Mouse (Mus musculus) ES-E14 (cell line): ENCODE measurements at regions not wholly inside any gene's neighbourhood (a gene's known extent, or its start where the extent isn't known, plus 50 kb on each side); places are given as distances from the start of the nearest gene placed in this dataset.

Experiments
- DNase-seq: peaks from one replicate; pipeline ENCODE4 v3.0.0-alpha.2; 2013; ENCODE audit warnings: low read depth, low spot score
- H3K27ac ChIP-seq: 2 replicates; pipeline ENCODE4 v1.5.1; 2012; ENCODE audit warnings: low read depth, mild to moderate bottlenecking, low read length, moderate library complexity, mixed read lengths; ENCODE audit not compliant: poor library complexity, insufficient read depth, severe bottlenecking
- H3K36me3 ChIP-seq: 2 replicates; pipeline ENCODE4 v1.6.1; 2012; ENCODE audit warnings: mild to moderate bottlenecking, low read length, moderate library complexity, mixed read lengths; ENCODE audit not compliant: control insufficient read depth, poor library complexity, insufficient read depth, severe bottlenecking
- H3K4me1 ChIP-seq, 2 experiments: fragments of 150-350 bp in 1 of 2; sonication (generic) in 1 of 2; 2 replicates each; pipeline ENCODE4 v1.6.1; 2012; ENCODE audit warnings: low read length in 2 of 2, mild to moderate bottlenecking in 1 of 2, mixed read lengths in 1 of 2; ENCODE audit not compliant: control insufficient read depth in 2 of 2, insufficient read depth in 2 of 2, poor library complexity in 1 of 2
- H3K4me3 ChIP-seq, 2 experiments: fragments of 150-350 bp in 1 of 2; sonication (generic) in 1 of 2; 2 replicates each; pipeline ENCODE4 v1.5.1; 2012; ENCODE audit warnings: low read length in 2 of 2, low read depth in 1 of 2, mild to moderate bottlenecking in 1 of 2, mixed read lengths in 1 of 2; ENCODE audit not compliant: insufficient read depth in 1 of 2, poor library complexity in 1 of 2, severe bottlenecking in 1 of 2
- H3K9ac ChIP-seq: 2 replicates; pipeline ENCODE4 v1.6.1; 2012; ENCODE audit warnings: low read depth, mild to moderate bottlenecking, low read length, mixed read lengths; ENCODE audit not compliant: poor library complexity, insufficient read depth, severe bottlenecking
- H3K9me3 ChIP-seq: fragments of 150-350 bp; sonication (generic); 2 replicates; pipeline ENCODE4 v1.6.1; 2012; ENCODE audit warnings: low read depth, mild to moderate bottlenecking, low read length; ENCODE audit not compliant: control insufficient read depth, insufficient read depth
- CHD2 ChIP-seq: IDR thresholded peaks from 2 replicates; pipeline ENCODE4 v1.6.1; 2014; ENCODE audit warnings: mild to moderate bottlenecking, low read depth, low read length, inconsistent platforms
- HCFC1 ChIP-seq: IDR thresholded peaks from 2 replicates; pipeline ENCODE4 v1.6.1; 2012; ENCODE audit warnings: low read length, inconsistent platforms, borderline replicate concordance; ENCODE audit not compliant: insufficient read depth
- MAFK ChIP-seq: IDR thresholded peaks from 2 replicates; pipeline ENCODE4 v1.6.1; 2014; ENCODE audit warnings: mild to moderate bottlenecking, low read depth, low read length, inconsistent platforms; ENCODE audit not compliant: insufficient read depth
- ZC3H11A ChIP-seq: IDR thresholded peaks from 2 replicates; pipeline ENCODE4 v1.6.1; 2012; ENCODE audit warnings: low read depth, mild to moderate bottlenecking, inconsistent platforms, low read length, borderline replicate concordance
- ZNF384 ChIP-seq: IDR thresholded peaks from 2 replicates; pipeline ENCODE4 v1.6.1; 2012; ENCODE audit warnings: low read depth, low read length, inconsistent platforms
- in situ Hi-C, 2 experiments: fragments of 600-800 bp; cut with MboI; formaldehyde crosslinking; loops; one replicate each; pipeline ENCODE4 v1.15.1; 2025; ENCODE audit warnings: low sequenced_read_pairs in 2 of 2, inconsistent platforms in 1 of 2; ENCODE audit not compliant: unreplicated experiment in 2 of 2

DNA sequence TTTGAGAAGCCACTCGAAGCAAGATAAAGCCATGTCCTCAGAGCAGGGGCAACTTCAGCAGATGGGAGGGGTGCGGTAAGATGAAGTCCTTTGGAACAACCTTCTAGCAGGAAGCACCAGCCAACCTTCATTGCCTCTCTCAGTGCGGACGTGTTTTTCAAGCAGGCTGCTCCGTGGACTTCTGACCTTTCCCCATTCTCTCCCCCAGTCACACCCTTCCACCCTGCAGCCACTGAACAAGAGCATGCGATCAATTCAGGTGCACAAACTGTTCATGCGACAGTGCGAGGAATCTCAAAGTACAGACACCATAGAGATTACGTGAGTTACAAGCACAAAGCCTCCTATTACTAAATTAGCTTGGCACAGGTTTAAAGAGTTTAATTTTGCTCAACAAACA lies 102.9 kb upstream of the Rpl34 start:
- Histone ChIP-seq H3K27ac (no peak overlapping the region), H3K9me3 (no peaks in the 10 kb centered on the region), H3K36me3 (no peaks in the 10 kb centered on the region), H3K4me3 (no peak overlapping the region), H3K9ac (no peak overlapping the region), H3K4me1 (no peaks in the 10 kb centered on the region)
- TF ChIP-seq MAFK (no peak), ZNF384 (no peak), HCFC1 (no peak), ZC3H11A (no peak), CHD2 (no peak)
- in situ Hi-C loops: no loop called here
- no peak for DNase-seq

DNA sequence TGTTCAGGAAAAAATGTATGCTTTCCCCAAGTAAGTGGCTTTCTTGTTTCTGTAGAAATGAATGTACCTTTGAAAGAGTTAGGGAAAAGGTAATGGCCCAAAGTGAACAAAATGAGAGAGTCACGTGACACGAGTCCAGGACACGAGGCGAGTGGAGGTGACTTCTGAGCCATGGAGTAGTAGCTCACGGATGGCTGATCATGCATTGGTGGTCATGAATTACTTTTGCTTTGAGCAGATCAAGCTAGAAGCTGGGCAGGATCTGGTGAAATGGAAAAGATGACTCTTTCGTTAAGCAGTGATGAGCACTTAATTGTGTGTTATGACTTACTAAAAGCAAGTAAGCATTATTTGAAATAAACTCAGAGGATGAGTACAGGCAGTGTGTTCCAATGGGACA lies 101.6 kb upstream of the Rpl34 start:
- H3K27ac ChIP-seq: no peak overlapping the region
- no peaks in the 10 kb centered on the region for H3K36me3 ChIP-seq
- no peak overlapping the region for H3K9ac ChIP-seq
- no peak for DNase-seq
- H3K4me3 ChIP-seq: no peak overlapping the region
- TF ChIP-seq CHD2: no peak
- TF ChIP-seq ZC3H11A: no peak
- TF ChIP-seq HCFC1: no peak
- TF ChIP-seq ZNF384: no peak
- TF ChIP-seq MAFK: no peak
- no peaks in the 10 kb centered on the region for H3K4me1 ChIP-seq
- H3K9me3 ChIP-seq: no peaks in the 10 kb centered on the region
- in situ Hi-C loops: no loop called here

DNA sequence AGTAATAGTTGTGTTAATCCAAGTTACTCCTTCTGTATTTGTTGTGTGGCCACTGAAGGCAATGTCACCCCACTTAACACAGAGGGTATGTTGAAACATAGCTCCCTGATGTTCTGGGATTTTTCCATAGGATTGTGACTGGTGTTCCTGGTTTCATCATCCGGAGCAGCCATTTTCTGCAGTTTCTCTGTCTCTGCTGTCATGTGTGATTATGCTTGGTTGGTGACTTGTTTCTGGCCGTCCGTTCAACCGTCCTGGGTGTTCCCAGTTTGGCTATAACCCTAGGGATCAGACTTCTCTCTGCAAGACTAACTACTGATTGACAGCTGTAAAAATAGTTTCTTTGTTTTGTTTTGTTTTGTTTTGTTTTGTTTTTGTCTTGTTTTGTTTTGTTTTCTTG lies 98.1 kb upstream of the Rpl34 start:
- DNase-seq: no peak
- H3K27ac ChIP-seq: no peak overlapping the region
- in situ Hi-C loops: no loop called here
- no peak overlapping the region for H3K4me3 ChIP-seq
- H3K9ac ChIP-seq: no peak overlapping the region
- TF ChIP-seq MAFK (no peak), CHD2 (no peak), HCFC1 (no peak), ZNF384 (no peak), ZC3H11A (no peak)
- no peaks in the 10 kb centered on the region for H3K9me3 ChIP-seq
- H3K36me3 ChIP-seq: no peaks in the 10 kb centered on the region
- no peaks in the 10 kb centered on the region for H3K4me1 ChIP-seq

GRCm38 (mm10) chr3:130827934-130828333 lies 97.7 kb upstream of the Rpl34 start:
- Histone ChIP-seq H3K36me3 (no peaks in the 10 kb centered on the region), H3K27ac (no peak overlapping the region), H3K9ac (no peak overlapping the region), H3K9me3 (no peaks in the 10 kb centered on the region), H3K4me3 (no peak overlapping the region), H3K4me1 (no peaks in the 10 kb centered on the region)
- TF ChIP-seq MAFK (no peak), HCFC1 (no peak), CHD2 (no peak), ZC3H11A (no peak), ZNF384 (no peak)
- in situ Hi-C loops: no loop called here
- no peak for DNase-seq

DNA sequence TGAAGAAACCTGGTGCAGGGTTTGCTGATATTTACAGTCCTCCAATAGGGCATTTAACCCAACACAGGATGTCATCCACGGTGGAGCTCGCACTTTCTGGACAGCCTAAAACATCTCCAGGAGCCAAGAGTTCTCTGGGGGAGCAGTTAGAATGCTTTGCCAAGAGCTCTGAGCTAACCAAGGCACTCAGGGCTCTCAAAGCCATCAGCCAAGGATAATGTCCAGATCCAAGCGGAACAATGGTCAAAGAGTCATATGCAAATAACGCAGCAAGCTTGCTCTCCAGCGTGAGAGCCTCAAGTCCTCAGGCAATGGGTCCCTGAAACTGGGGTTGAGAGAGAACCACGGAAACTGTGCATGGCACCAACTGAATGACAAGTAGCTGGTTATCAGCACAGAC lies 96.8 kb upstream of the Rpl34 start:
- Histone ChIP-seq H3K27ac (no peak overlapping the region), H3K9ac (no peak overlapping the region), H3K4me3 (no peak overlapping the region), H3K36me3 (no peaks in the 10 kb centered on the region), H3K4me1 (no peaks in the 10 kb centered on the region), H3K9me3 (no peaks in the 10 kb centered on the region)
- no peak for TF ChIP-seq CHD2
- TF ChIP-seq ZNF384: no peak
- TF ChIP-seq HCFC1: no peak
- TF ChIP-seq ZC3H11A: no peak
- no peak for TF ChIP-seq MAFK
- in situ Hi-C loops: no loop called here
- DNase-seq: no peak
